Mouse (Mus musculus): Measurements from ENCODE around the gene Rpa1. TPM values are rescaled to one million over a fixed set of nuclear protein-coding genes. Genes with fewer than 3 reads are reported as not detected.

Gene Rpa1
- polyA plus RNA-seq, 1 experiment from 2014 or later: 169 TPM

- no peak overlapping the region for H3K9ac ChIP-seq
These were observed 65.5 kb downstream of the Rpa1 start for GRCm38 (mm10) chr11:75282496-75283120.

GRCm38 (mm10) chr11:75281380-75282256 is 66.5 kb downstream of the Rpa1 start:
- H3K4me2 ChIP-seq: peak overlapping the region; percentile 39
- no peak overlapping the region for H3K27ac ChIP-seq
- peaks cover 25% of the 10 kb centered on the region for H3K4me1 ChIP-seq
- H3K9ac ChIP-seq: no peak overlapping the region
- H3K27me3 ChIP-seq: peaks cover 37% of the 10 kb centered on the region
- H3K9me3 ChIP-seq: no peaks in the 10 kb centered on the region
- ATAC-seq (ENCODE audit: borderline replicate concordance, extremely low read depth, low FRiP score, low TSS enrichment): no peak
- H3K4me3 ChIP-seq: peak overlapping the region; percentile 2; the same call in 1 of the 2 replicates
- H3K36me3 ChIP-seq: no peaks in the 10 kb centered on the region
- WGBS: 9% methylated on average over 29 of the region's 29 CpGs

More at GRCm38 (mm10) chr11:75282496-75283120, 65.5 kb downstream of the Rpa1 start:
- Histone ChIP-seq H3K27me3 (peaks cover 41% of the 10 kb centered on the region), H3K36me3 (no peaks in the 10 kb centered on the region), H3K4me2 (peak overlapping the region; percentile 39), H3K4me1 (peaks cover 25% of the 10 kb centered on the region), H3K4me3 (peak overlapping the region; percentile 2; the same call in 1 of the 2 replicates), H3K27ac (no peak overlapping the region), H3K9me3 (no peaks in the 10 kb centered on the region)
- ATAC-seq (ENCODE audit: borderline replicate concordance, extremely low read depth, low FRiP score, low TSS enrichment): no peak
- 9% methylated on average over 13 of the region's 13 CpGs for WGBS

- no peak for ATAC-seq (ENCODE audit: borderline replicate concordance, extremely low read depth, low FRiP score, low TSS enrichment)
- Histone ChIP-seq H3K9me3 (no peaks in the 10 kb centered on the region), H3K4me2 (no peak overlapping the region), H3K27me3 (peaks cover 37% of the 10 kb centered on the region), H3K4me1 (peaks cover 25% of the 10 kb centered on the region), H3K36me3 (no peaks in the 10 kb centered on the region), H3K9ac (no peak overlapping the region), H3K4me3 (no peak overlapping the region), H3K27ac (no peak overlapping the region)
- WGBS: 70% methylated on average over 5 of the region's 5 CpGs
These were observed 67.6 kb downstream of the Rpa1 start for GRCm38 (mm10) chr11:75280435-75281001.

- H3K4me1 ChIP-seq: peaks cover 25% of the 10 kb centered on the region
- no peak overlapping the region for H3K27ac ChIP-seq
- no peak overlapping the region for H3K4me2 ChIP-seq
- H3K9me3 ChIP-seq: no peaks in the 10 kb centered on the region
- no peak for ATAC-seq (ENCODE audit: borderline replicate concordance, extremely low read depth, low FRiP score, low TSS enrichment)
- 64% methylated on average over 4 of the region's 5 CpGs for WGBS
- no peak overlapping the region for H3K4me3 ChIP-seq
- H3K36me3 ChIP-seq: no peaks in the 10 kb centered on the region
- H3K9ac ChIP-seq: no peak overlapping the region
- peaks cover 37% of the 10 kb centered on the region for H3K27me3 ChIP-seq
These were observed 68.1 kb downstream of the Rpa1 start for GRCm38 (mm10) chr11:75280066-75280410.

- 13% methylated on average over 16 of the region's 16 CpGs for WGBS
- peaks cover 25% of the 10 kb centered on the region for H3K4me1 ChIP-seq
- no peaks in the 10 kb centered on the region for H3K36me3 ChIP-seq
- H3K9ac ChIP-seq: peak overlapping the region; percentile 29; the same call in 1 of the 2 replicates
- H3K9me3 ChIP-seq: no peaks in the 10 kb centered on the region
- peak overlapping the region; percentile 55 for H3K4me2 ChIP-seq
- 0 out of 2 replicates have a peak, but pooled peaks have one; percentile 36 for ATAC-seq (ENCODE audit: borderline replicate concordance, extremely low read depth, low FRiP score, low TSS enrichment)
- H3K27ac ChIP-seq: no peak overlapping the region
- peaks cover 37% of the 10 kb centered on the region for H3K27me3 ChIP-seq
- peak overlapping the region; percentile 29 for H3K4me3 ChIP-seq
These were observed 68.6 kb downstream of the Rpa1 start for GRCm38 (mm10) chr11:75279342-75280065.

GRCm38 (mm10) chr11:75279013-75279341 is 69.1 kb downstream of the Rpa1 start:
- Histone ChIP-seq H3K4me1 (peaks cover 25% of the 10 kb centered on the region), H3K9ac (peak overlapping the region; percentile 29; the same call in 1 of the 2 replicates)
- ATAC-seq (ENCODE audit: borderline replicate concordance, extremely low read depth, low FRiP score, low TSS enrichment): no peak

GRCm38 (mm10) chr11:75278115-75278514 is 70.0 kb downstream of the Rpa1 start:
- Histone ChIP-seq H3K4me1 (peaks cover 29% of the 10 kb centered on the region), H3K4me2 (no peak overlapping the region), H3K9me3 (no peaks in the 10 kb centered on the region), H3K36me3 (no peaks in the 10 kb centered on the region), H3K27ac (no peak overlapping the region), H3K9ac (no peak overlapping the region), H3K27me3 (peaks cover 36% of the 10 kb centered on the region), H3K4me3 (no peak overlapping the region)
- no peak for ATAC-seq (ENCODE audit: borderline replicate concordance, extremely low read depth, low FRiP score, low TSS enrichment)
- 78% methylated on average over 7 of the region's 7 CpGs for WGBS

More at GRCm38 (mm10) chr11:75279013-75279341, 69.1 kb downstream of the Rpa1 start:
- Histone ChIP-seq H3K9me3 (no peaks in the 10 kb centered on the region), H3K27ac (no peak overlapping the region), H3K4me2 (peak overlapping the region; percentile 55), H3K4me3 (peak overlapping the region; percentile 29), H3K36me3 (no peaks in the 10 kb centered on the region), H3K27me3 (peaks cover 37% of the 10 kb centered on the region)
- 11% methylated on average over 4 of the region's 4 CpGs for WGBS

GRCm38 (mm10) chr11:75275035-75275434 is 73.1 kb downstream of the Rpa1 start:
- H3K9ac ChIP-seq: no peak overlapping the region
- H3K9me3 ChIP-seq: no peaks in the 10 kb centered on the region
- H3K4me2 ChIP-seq: no peak overlapping the region
- H3K36me3 ChIP-seq: no peaks in the 10 kb centered on the region
- no peak overlapping the region for H3K27ac ChIP-seq
- 32% methylated on average over 6 of the region's 6 CpGs for WGBS
- no peak; the same call in 1 of the 2 replicates for ATAC-seq (ENCODE audit: borderline replicate concordance, extremely low read depth, low FRiP score, low TSS enrichment)
- peaks cover 5% of the 10 kb centered on the region; the same call in 1 of the 2 replicates for H3K27me3 ChIP-seq
- H3K4me3 ChIP-seq: no peak overlapping the region
- peaks cover 21% of the 10 kb centered on the region for H3K4me1 ChIP-seq

- Histone ChIP-seq H3K27ac (no peak overlapping the region), H3K27me3 (0 out of 2 replicates have a peak, but pooled peaks cover 3% of the 10 kb centered on the region), H3K4me1 (peaks cover 13% of the 10 kb centered on the region), H3K9ac (no peak overlapping the region), H3K4me3 (no peak overlapping the region), H3K4me2 (no peak overlapping the region), H3K9me3 (no peaks in the 10 kb centered on the region), H3K36me3 (no peaks in the 10 kb centered on the region)
- 23% methylated on average over 8 of the region's 8 CpGs for WGBS
- no peak for ATAC-seq (ENCODE audit: borderline replicate concordance, extremely low read depth, low FRiP score, low TSS enrichment)
These were observed 74.7 kb downstream of the Rpa1 start for GRCm38 (mm10) chr11:75273466-75273865.

GRCm38 (mm10) chr11:75270985-75271434 is 77.1 kb downstream of the Rpa1 start:
- Histone ChIP-seq H3K27me3 (0 out of 2 replicates have a peak, but pooled peaks cover 3% of the 10 kb centered on the region), H3K9ac (no peak overlapping the region), H3K27ac (no peak overlapping the region), H3K36me3 (no peaks in the 10 kb centered on the region), H3K4me1 (peaks cover 26% of the 10 kb centered on the region), H3K4me2 (no peak overlapping the region), H3K4me3 (no peak overlapping the region), H3K9me3 (no peaks in the 10 kb centered on the region)
- no peak for ATAC-seq (ENCODE audit: borderline replicate concordance, extremely low read depth, low FRiP score, low TSS enrichment)
- 57% methylated on average over 7 of the region's 7 CpGs for WGBS

GRCm38 (mm10) chr11:75270276-75270984 is 77.7 kb downstream of the Rpa1 start:
- H3K27ac ChIP-seq: no peak overlapping the region
- H3K4me3 ChIP-seq: no peak overlapping the region
- no peaks in the 10 kb centered on the region for H3K9me3 ChIP-seq
- H3K4me1 ChIP-seq: peaks cover 31% of the 10 kb centered on the region
- no peaks in the 10 kb centered on the region for H3K36me3 ChIP-seq
- WGBS: 68% methylated on average over 8 of the region's 8 CpGs
- no peak overlapping the region for H3K4me2 ChIP-seq
- no peak for ATAC-seq (ENCODE audit: borderline replicate concordance, extremely low read depth, low FRiP score, low TSS enrichment)
- no peak overlapping the region for H3K9ac ChIP-seq
- H3K27me3 ChIP-seq: 0 out of 2 replicates have a peak, but pooled peaks cover 3% of the 10 kb centered on the region
